Mouse (Mus musculus) cerebellum, adult 11-12 months (tissue): ENCODE measurements around the gene Orc1.

Source experiments
- DNase-seq: peaks from one replicate; pipeline ENCODE4 v3.0.0; 2022

Gene Orc1

DNA sequence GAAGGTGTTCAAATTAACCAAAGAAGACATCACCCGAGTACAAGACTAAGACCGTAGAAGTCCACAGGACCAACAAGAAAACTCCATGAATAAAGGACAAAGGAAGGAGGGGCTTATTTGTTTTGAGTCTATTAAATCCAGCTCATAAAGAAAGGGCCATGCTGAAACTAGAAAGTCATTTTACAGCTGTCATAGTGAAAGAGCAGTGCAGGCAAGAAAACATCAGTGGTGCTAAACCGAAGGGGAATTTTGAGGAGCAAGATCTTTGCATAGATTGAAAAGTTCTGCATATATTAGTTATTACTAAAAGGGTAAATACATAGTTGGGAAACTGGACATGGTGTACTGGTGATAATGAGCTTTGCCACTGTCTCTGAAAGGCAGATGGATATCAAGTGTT, 58.5 kb downstream of the Orc1 start:
- DNase-seq, result no peak

DNA sequence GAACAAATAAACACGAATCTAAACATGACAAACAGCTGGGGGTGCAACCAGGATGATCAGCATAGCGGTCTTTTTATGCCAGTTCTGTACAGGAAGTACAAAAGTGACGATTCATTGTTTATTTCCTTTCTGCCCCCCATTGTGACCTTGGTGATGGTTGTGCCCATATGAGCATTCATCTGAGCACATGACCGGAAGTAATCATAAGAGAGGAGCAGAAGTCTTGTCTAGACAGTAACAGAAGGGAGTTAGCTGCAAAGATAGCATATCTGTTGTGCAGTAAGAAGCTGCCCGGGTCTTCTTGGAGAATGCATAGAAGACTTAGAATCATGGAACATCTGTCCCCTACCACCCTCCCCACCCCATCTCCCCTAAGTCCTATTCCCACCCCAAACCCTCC, 59.5 kb downstream of the Orc1 start:
- no peak for DNase-seq

DNA sequence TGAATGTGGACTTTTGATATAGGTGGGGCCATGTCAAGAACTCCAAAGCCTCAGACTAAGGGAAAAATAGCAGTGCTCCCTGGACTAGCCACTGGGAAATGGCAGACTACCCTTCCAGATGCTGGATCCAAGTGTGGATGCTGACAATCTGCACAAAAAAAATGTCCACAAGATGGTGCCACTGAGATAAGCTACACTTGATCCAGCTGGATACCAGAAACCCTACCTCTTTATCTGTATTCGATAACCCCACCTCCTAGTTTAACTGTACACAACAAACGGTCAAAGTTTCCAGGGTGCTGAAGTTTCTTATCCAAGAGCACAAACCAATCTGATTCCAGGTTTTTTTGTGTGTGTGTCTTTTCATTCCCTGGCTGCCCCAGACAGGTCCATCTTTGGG, 85.2 kb downstream of the Orc1 start:
- no peak for DNase-seq
